Mouse (Mus musculus): ENCODE results near the gene Nit1. TPM values are rescaled to one million over a fixed set of nuclear protein-coding genes. Genes with fewer than 3 reads are reported as not detected.
A peak's percentile ranks its signal among the peaks of the same experiment; 100 is the strongest.
"Not testable (repeated sequence)": the region's sequence is repeated elsewhere in the genome, so short reads cannot be mapped to it uniquely, and the experiment has no call there.

The Nit1 gene
- polyA plus RNA-seq, 1 experiment from 2014 or later, result 43.3 TPM

- peak; percentile 4; the same call in 1 of the 2 replicates for ATAC-seq
- peak overlapping the region; percentile 79 for H3K4me2 ChIP-seq (replicated peaks)
- H3K4me3 ChIP-seq (replicated peaks), result peak overlapping the region; percentile 75
- no peaks in the 10 kb centered on the region for H3K9me3 ChIP-seq
- no peak overlapping the region; the same call in 1 of the 2 replicates for H3K27ac ChIP-seq
- peaks cover 14% of the 10 kb centered on the region for H3K36me3 ChIP-seq
- H3K4me1 ChIP-seq (replicated peaks), result peaks cover 9% of the 10 kb centered on the region; the same call in 1 of the 2 replicates
- peak overlapping the region; percentile 79 for H3K9ac ChIP-seq
- no peaks in the 10 kb centered on the region for H3K27me3 ChIP-seq (replicated peaks)
- under 1% methylated on average over 14 of the region's 14 CpGs for WGBS
Measured at GRCm38 (mm10) chr1:171346095-171346450, 627 bp upstream of the Nit1 start.

- WGBS, result 70% methylated on average over 9 of the region's 9 CpGs
- peaks cover 9% of the 10 kb centered on the region; the same call in 1 of the 2 replicates for H3K4me1 ChIP-seq (replicated peaks)
- no peaks in the 10 kb centered on the region for H3K9me3 ChIP-seq
- peak overlapping the region; percentile 75 for H3K4me3 ChIP-seq (replicated peaks)
- H3K27me3 ChIP-seq (replicated peaks), result no peaks in the 10 kb centered on the region
- H3K27ac ChIP-seq, result no peak overlapping the region
- H3K4me2 ChIP-seq (replicated peaks), result peak overlapping the region; percentile 79
- peak overlapping the region; percentile 79 for H3K9ac ChIP-seq
- H3K36me3 ChIP-seq, result peaks cover 16% of the 10 kb centered on the region
- ATAC-seq, result no peak
Measured at GRCm38 (mm10) chr1:171344715-171345114, 731 bp downstream of the Nit1 start.

- H3K9me3 ChIP-seq, result no peaks in the 10 kb centered on the region
- ATAC-seq, result 0 out of 2 replicates have a peak, but pooled peaks have one; percentile 18
- H3K4me3 ChIP-seq (replicated peaks), result peak overlapping the region; percentile 75; the same call in 1 of the 2 replicates
- 73% methylated on average over 9 of the region's 9 CpGs for WGBS
- H3K27me3 ChIP-seq (replicated peaks), result no peaks in the 10 kb centered on the region
- H3K4me1 ChIP-seq (replicated peaks), result peaks cover 9% of the 10 kb centered on the region; the same call in 1 of the 2 replicates
- peak overlapping the region; percentile 79 for H3K4me2 ChIP-seq (replicated peaks)
- H3K27ac ChIP-seq, result no peak overlapping the region
- no peak overlapping the region for H3K9ac ChIP-seq
- peaks cover 18% of the 10 kb centered on the region for H3K36me3 ChIP-seq
Measured at GRCm38 (mm10) chr1:171343922-171344677, 1.3 kb downstream of the Nit1 start.

GRCm38 (mm10) chr1:171342262-171343207 lies 2.9 kb downstream of the Nit1 start:
- Histone ChIP-seq H3K4me2 (replicated peaks) (no peak overlapping the region), H3K4me3 (replicated peaks) (no peak overlapping the region), H3K9ac (no peak overlapping the region), H3K27ac (no peak overlapping the region), H3K27me3 (replicated peaks) (no peaks in the 10 kb centered on the region), H3K9me3 (no peaks in the 10 kb centered on the region), H3K4me1 (replicated peaks) (peaks cover 9% of the 10 kb centered on the region; the same call in 1 of the 2 replicates), H3K36me3 (peaks cover 29% of the 10 kb centered on the region)
- ATAC-seq, result no peak
- WGBS, result 86% methylated on average over 16 of the region's 16 CpGs

GRCm38 (mm10) chr1:171330216-171330560 lies 15.3 kb downstream of the Nit1 start:
- no peaks in the 10 kb centered on the region for H3K9me3 ChIP-seq
- peak overlapping the region; percentile 93 for H3K4me3 ChIP-seq (replicated peaks)
- peak overlapping the region; percentile 76 for H3K4me2 ChIP-seq (replicated peaks)
- no peaks in the 10 kb centered on the region for H3K27me3 ChIP-seq (replicated peaks)
- H3K27ac ChIP-seq, result peak overlapping the region; percentile 99
- ATAC-seq, result no peak
- no peaks in the 10 kb centered on the region for H3K36me3 ChIP-seq
- peak overlapping the region; percentile 95 for H3K9ac ChIP-seq
- 0% methylated on average over 4 of the region's 4 CpGs for WGBS
- peaks cover 16% of the 10 kb centered on the region; the same call in 1 of the 2 replicates for H3K4me1 ChIP-seq (replicated peaks)

GRCm38 (mm10) chr1:171329433-171330215 lies 15.8 kb downstream of the Nit1 start:
- Histone ChIP-seq H3K27ac (peak overlapping the region; percentile 99), H3K4me2 (replicated peaks) (peak overlapping the region; percentile 76), H3K9me3 (no peaks in the 10 kb centered on the region), H3K27me3 (replicated peaks) (no peaks in the 10 kb centered on the region), H3K9ac (peak overlapping the region; percentile 95), H3K4me3 (replicated peaks) (peak overlapping the region; percentile 93), H3K4me1 (replicated peaks) (peaks cover 16% of the 10 kb centered on the region; the same call in 1 of the 2 replicates), H3K36me3 (no peaks in the 10 kb centered on the region)
- ATAC-seq, result peak; percentile 89
- WGBS, result under 1% methylated on average over 58 of the region's 61 CpGs

GRCm38 (mm10) chr1:171328839-171329432 lies 16.5 kb downstream of the Nit1 start, which contains the start of gene Dedd:
Gene Dedd, plus strand, starts transcription at chr1:171329145.
- no peaks in the 10 kb centered on the region for H3K36me3 ChIP-seq
- H3K9me3 ChIP-seq, result no peaks in the 10 kb centered on the region
- peak within 1 kb of the TSS; percentile 93 for H3K4me3 ChIP-seq (replicated peaks)
- under 1% methylated on average over 46 of the region's 48 CpGs for WGBS
- H3K4me2 ChIP-seq (replicated peaks), result peak within 1 kb of the TSS; percentile 77
- H3K27me3 ChIP-seq (replicated peaks), result no peaks in the 10 kb centered on the region
- ATAC-seq, result peak; percentile 96
- peaks cover 16% of the 10 kb centered on the region; the same call in 1 of the 2 replicates for H3K4me1 ChIP-seq (replicated peaks)
- H3K27ac ChIP-seq, result peak within 1 kb of the TSS; percentile 99
- H3K9ac ChIP-seq, result peak within 1 kb of the TSS; percentile 95

- H3K9me3 ChIP-seq, result no peaks in the 10 kb centered on the region
- H3K36me3 ChIP-seq, result no peaks in the 10 kb centered on the region
- H3K27ac ChIP-seq, result peak overlapping the region; percentile 99
- H3K9ac ChIP-seq, result peak overlapping the region; percentile 95
- H3K4me1 ChIP-seq (replicated peaks), result peaks cover 16% of the 10 kb centered on the region; the same call in 1 of the 2 replicates
- no peaks in the 10 kb centered on the region for H3K27me3 ChIP-seq (replicated peaks)
- ATAC-seq, result no peak
- peak overlapping the region; percentile 93 for H3K4me3 ChIP-seq (replicated peaks)
- WGBS, result 24% methylated on average over 9 of the region's 9 CpGs
- H3K4me2 ChIP-seq (replicated peaks), result peak overlapping the region; percentile 77
Measured at GRCm38 (mm10) chr1:171328244-171328643, 17.2 kb downstream of the Nit1 start.

- H3K4me3 ChIP-seq (replicated peaks); H3K9me3 ChIP-seq; H3K36me3 ChIP-seq; H3K27ac ChIP-seq; H3K9ac ChIP-seq; H3K4me2 ChIP-seq (replicated peaks); H3K27me3 ChIP-seq (replicated peaks); ATAC-seq: not testable (repeated sequence)
- peaks cover 14% of the 10 kb centered on the region; the same call in 1 of the 2 replicates for H3K4me1 ChIP-seq (replicated peaks)
- WGBS, result 80% methylated on average over 4 of the region's 4 CpGs
Measured at GRCm38 (mm10) chr1:171326588-171326987, 18.9 kb downstream of the Nit1 start.

GRCm38 (mm10) chr1:171325571-171325970 lies 19.9 kb downstream of the Nit1 start:
- Histone ChIP-seq H3K27me3 (replicated peaks) (no peaks in the 10 kb centered on the region), H3K27ac (no peak overlapping the region)
- 76% methylated on average over 2 of the region's 2 CpGs for WGBS

GRCm38 (mm10) chr1:171322012-171322411 lies 23.4 kb downstream of the Nit1 start:
- H3K36me3 ChIP-seq, result no peaks in the 10 kb centered on the region
- no peaks in the 10 kb centered on the region for H3K9me3 ChIP-seq
- no peak overlapping the region for H3K4me3 ChIP-seq (replicated peaks)
- ATAC-seq, result peak; percentile 60
- H3K27ac ChIP-seq, result no peak overlapping the region
- no peaks in the 10 kb centered on the region for H3K27me3 ChIP-seq (replicated peaks)
- no peak overlapping the region for H3K9ac ChIP-seq
- peaks cover 3% of the 10 kb centered on the region; the same call in 1 of the 2 replicates for H3K4me1 ChIP-seq (replicated peaks)
- H3K4me2 ChIP-seq (replicated peaks), result no peak overlapping the region
- WGBS, result 85% methylated on average over 1 of the region's 1 CpGs

More at GRCm38 (mm10) chr1:171325571-171325970, 19.9 kb downstream of the Nit1 start:
- Histone ChIP-seq H3K4me1 (replicated peaks) (peaks cover 11% of the 10 kb centered on the region; the same call in 1 of the 2 replicates), H3K4me2 (replicated peaks) (no peak overlapping the region), H3K4me3 (replicated peaks) (no peak overlapping the region), H3K36me3 (no peaks in the 10 kb centered on the region), H3K9me3 (no peaks in the 10 kb centered on the region), H3K9ac (no peak overlapping the region)
- ATAC-seq, result no peak

Data from intestine, embryonic 15.5 days (tissue).